Mouse (Mus musculus) kidney, embryonic 16.5 days (tissue): ENCODE results near the gene Speg. TPM values are rescaled to one million over a fixed set of nuclear protein-coding genes. Genes with fewer than 3 reads are reported as not detected.
A peak's percentile ranks its signal among the peaks of the same experiment; 100 is the strongest.

Source experiments
- ATAC-seq: fragments of 200-750 bp; cut with Nextera tagmentation; 2 replicates; pipeline ENCODE4 v1.8.0; 2017; ENCODE audit warnings: moderate TSS enrichment; ENCODE audit not compliant: low FRiP score, low TSS enrichment
- H3K27ac ChIP-seq: fragments of 300-500 bp; sonication (generic); 2 replicates; pipeline ENCODE4 v1.5.1; 2014; ENCODE audit warnings: low read length
- H3K27me3 ChIP-seq: fragments of 300-500 bp; sonication (generic); 2 replicates; pipeline ENCODE4 v1.6.1; 2014; ENCODE audit warnings: low read length, control low read depth, mixed read lengths; ENCODE audit not compliant: insufficient read depth
- H3K36me3 ChIP-seq: fragments of 300-500 bp; sonication (generic); 2 replicates; pipeline ENCODE4 v1.6.1; 2014; ENCODE audit warnings: low read length, control low read depth, mixed read lengths; ENCODE audit not compliant: insufficient read depth
- H3K4me1 ChIP-seq: fragments of 300-500 bp; sonication (generic); 2 replicates; pipeline ENCODE4 v1.6.1; 2014; ENCODE audit warnings: low read length, control low read depth, mixed read lengths; ENCODE audit not compliant: insufficient read depth
- H3K4me2 ChIP-seq: fragments of 300-500 bp; sonication (generic); replicated peaks from 2 replicates; pipeline ENCODE4 v1.6.1; 2014; ENCODE audit warnings: low read depth, low read length
- H3K4me3 ChIP-seq: fragments of 300-500 bp; sonication (generic); 2 replicates; pipeline ENCODE4 v1.5.1; 2014; ENCODE audit warnings: mild to moderate bottlenecking, low read length
- H3K9ac ChIP-seq: fragments of 300-500 bp; sonication (generic); replicated peaks from 2 replicates; pipeline ENCODE4 v1.6.1; 2014; ENCODE audit warnings: low read length
- H3K9me3 ChIP-seq: fragments of 300-500 bp; sonication (generic); 2 replicates; pipeline ENCODE4 v1.6.1; 2016; ENCODE audit warnings: low read length, control low read depth
- WGBS: fragments of 180-500 bp; shearing (Covaris S2); extraction: QIAGEN DNeasy Blood & Tissue Kit; methylation state at CpG from one replicate; pipeline ENCODE4 v1.1.7; 2014; 5-methylcytosine and 5-hydroxymethylcytosine counted together
- polyA plus RNA-seq: library from polyadenylated mRNA; unstranded; fragments of >200 nt; fragmentation: Nextera tagmentation; extraction: Ambion mirVana; gene quantifications from 2 replicates; pipeline ENCODE4 v1.2.1, GENCODE M21; 2015

Speg gene
- 61.4 and 61.5 TPM in 2 replicates for polyA plus RNA-seq

- Histone ChIP-seq H3K27me3 (peaks cover 27% of the 10 kb centered on the region), H3K9me3 (no peaks in the 10 kb centered on the region), H3K36me3 (no peaks in the 10 kb centered on the region), H3K4me2 (peak within 1 kb of the TSS; percentile 66), H3K27ac (no peak within 1 kb of the TSS), H3K9ac (peak within 1 kb of the TSS; percentile 70), H3K4me1 (peaks cover 18% of the 10 kb centered on the region), H3K4me3 (peak within 1 kb of the TSS; percentile 34)
- 5% methylated on average over 57 of the region's 57 CpGs for WGBS
- ATAC-seq, result peak; percentile 59
Measured at GRCm38 (mm10) chr1:75374950-75375936, at the start of gene Speg. Gene Speg, plus strand, starts transcription at chr1:75375297.

DNA sequence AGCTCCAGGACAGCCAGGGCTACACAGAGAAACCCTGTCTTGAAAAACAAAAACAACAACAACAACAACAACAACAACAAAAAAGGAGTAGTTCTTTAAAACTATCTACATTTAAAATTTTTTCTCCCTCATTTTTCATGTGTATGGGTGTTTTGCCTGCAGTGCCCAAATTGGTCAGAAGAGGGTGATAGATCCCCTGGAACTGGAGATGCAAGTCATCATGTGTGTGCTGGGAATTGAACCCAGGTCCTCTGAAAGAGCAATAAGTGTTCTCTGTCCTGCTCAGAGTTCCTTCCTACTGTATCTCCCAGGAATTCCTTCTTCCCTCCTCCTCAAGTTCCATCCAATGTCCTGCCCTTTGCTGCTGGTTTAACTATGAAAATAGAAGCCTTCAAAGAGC lies 47.6 kb upstream of the Speg start:
- ATAC-seq, result no peak
- H3K4me2 ChIP-seq, result no peak overlapping the region
- H3K9ac ChIP-seq, result no peak overlapping the region
- H3K27ac ChIP-seq, result no peak overlapping the region
- no peak overlapping the region for H3K4me3 ChIP-seq
- H3K27me3 ChIP-seq, result no peaks in the 10 kb centered on the region
- H3K36me3 ChIP-seq, result no peaks in the 10 kb centered on the region
- no peaks in the 10 kb centered on the region for H3K9me3 ChIP-seq
- H3K4me1 ChIP-seq, result no peaks in the 10 kb centered on the region

GRCm38 (mm10) chr1:75331271-75331670 lies 43.8 kb upstream of the Speg start:
- no peak overlapping the region for H3K9ac ChIP-seq
- no peaks in the 10 kb centered on the region for H3K27me3 ChIP-seq
- H3K4me2 ChIP-seq, result no peak overlapping the region
- no peak overlapping the region for H3K27ac ChIP-seq
- H3K9me3 ChIP-seq, result no peaks in the 10 kb centered on the region
- no peak for ATAC-seq
- WGBS, result 84% methylated on average over 1 of the region's 1 CpGs
- peaks cover 2% of the 10 kb centered on the region; the same call in 1 of the 2 replicates for H3K4me1 ChIP-seq
- no peaks in the 10 kb centered on the region for H3K36me3 ChIP-seq
- no peak overlapping the region for H3K4me3 ChIP-seq

DNA sequence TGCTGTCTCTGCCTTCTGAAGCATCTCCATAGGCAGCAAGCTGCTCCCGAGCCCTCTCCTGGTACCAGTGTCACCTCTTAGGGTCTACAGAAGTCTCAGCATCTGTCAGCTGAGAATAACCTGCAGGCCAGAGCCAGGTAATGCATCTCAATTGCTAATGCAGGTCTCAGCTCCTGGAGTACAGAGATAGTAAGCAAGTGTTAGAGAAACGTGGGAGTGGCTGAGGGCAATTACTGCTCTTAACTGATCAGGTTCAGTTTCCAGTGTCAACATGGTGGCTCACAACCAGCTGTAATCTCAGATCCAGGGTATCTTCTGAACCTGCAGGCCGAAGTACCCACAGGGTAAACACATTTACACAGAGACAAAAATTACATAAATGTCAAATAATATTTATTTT lies 38.6 kb upstream of the Speg start:
- Histone ChIP-seq H3K4me3 (no peak overlapping the region), H3K4me2 (no peak overlapping the region), H3K4me1 (peaks cover 30% of the 10 kb centered on the region), H3K9ac (no peak overlapping the region), H3K27ac (no peak overlapping the region), H3K27me3 (no peaks in the 10 kb centered on the region), H3K9me3 (no peaks in the 10 kb centered on the region), H3K36me3 (no peaks in the 10 kb centered on the region)
- 31% methylated on average over 3 of the region's 3 CpGs for WGBS
- ATAC-seq, result no peak

GRCm38 (mm10) chr1:75337097-75337496 lies 38.0 kb upstream of the Speg start:
- peaks cover 30% of the 10 kb centered on the region for H3K4me1 ChIP-seq
- H3K27ac ChIP-seq, result no peak overlapping the region
- H3K9ac ChIP-seq, result no peak overlapping the region
- H3K9me3 ChIP-seq, result no peaks in the 10 kb centered on the region
- no peaks in the 10 kb centered on the region for H3K36me3 ChIP-seq
- H3K27me3 ChIP-seq, result no peaks in the 10 kb centered on the region
- no peak for ATAC-seq
- no peak overlapping the region for H3K4me3 ChIP-seq
- no peak overlapping the region for H3K4me2 ChIP-seq
- WGBS, result 63% methylated on average over 9 of the region's 9 CpGs

GRCm38 (mm10) chr1:75338091-75338694 lies 36.9 kb upstream of the Speg start:
- no peaks in the 10 kb centered on the region for H3K27me3 ChIP-seq
- H3K27ac ChIP-seq, result peak overlapping the region; percentile 77; the same call in 1 of the 2 replicates
- peak; percentile 59 for ATAC-seq
- H3K9ac ChIP-seq, result peak overlapping the region; percentile 50
- no peaks in the 10 kb centered on the region for H3K36me3 ChIP-seq
- peak overlapping the region; percentile 43 for H3K4me2 ChIP-seq
- no peaks in the 10 kb centered on the region for H3K9me3 ChIP-seq
- H3K4me3 ChIP-seq, result no peak overlapping the region
- 6% methylated on average over 11 of the region's 11 CpGs for WGBS
- peaks cover 30% of the 10 kb centered on the region for H3K4me1 ChIP-seq

GRCm38 (mm10) chr1:75339337-75339736 lies 35.8 kb upstream of the Speg start:
- H3K27me3 ChIP-seq, result no peaks in the 10 kb centered on the region
- H3K36me3 ChIP-seq, result no peaks in the 10 kb centered on the region
- peak overlapping the region; percentile 9; the same call in 1 of the 2 replicates for H3K9ac ChIP-seq
- H3K4me3 ChIP-seq, result no peak overlapping the region
- no peak overlapping the region for H3K4me2 ChIP-seq
- ATAC-seq, result no peak
- 17% methylated on average over 9 of the region's 9 CpGs for WGBS
- peaks cover 41% of the 10 kb centered on the region for H3K4me1 ChIP-seq
- no peak overlapping the region for H3K27ac ChIP-seq
- no peaks in the 10 kb centered on the region for H3K9me3 ChIP-seq

DNA sequence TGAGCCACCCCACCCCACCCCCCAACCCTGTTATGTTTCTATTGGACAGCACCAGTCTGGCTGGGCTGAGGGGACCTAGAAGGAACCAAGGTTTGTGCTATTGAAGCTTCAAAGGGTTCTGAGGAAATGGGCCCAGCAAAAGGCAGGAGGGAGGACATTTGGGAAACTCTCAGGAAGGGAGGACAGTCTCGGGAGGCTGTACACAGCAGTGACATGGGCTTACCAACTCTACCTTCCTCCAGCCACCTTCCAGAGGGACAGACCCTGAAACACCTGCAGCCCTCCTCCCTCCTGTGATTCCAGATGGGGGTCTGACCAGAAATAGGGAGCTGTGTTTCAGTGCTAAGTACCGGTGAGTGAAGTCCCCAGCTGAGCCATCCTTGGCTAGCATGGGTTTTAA lies 34.6 kb upstream of the Speg start:
- no peak for ATAC-seq
- H3K36me3 ChIP-seq, result no peaks in the 10 kb centered on the region
- H3K9ac ChIP-seq, result no peak overlapping the region
- H3K27me3 ChIP-seq, result no peaks in the 10 kb centered on the region
- H3K4me1 ChIP-seq, result peaks cover 53% of the 10 kb centered on the region
- WGBS, result 84% methylated on average over 2 of the region's 2 CpGs
- no peaks in the 10 kb centered on the region for H3K9me3 ChIP-seq
- H3K27ac ChIP-seq, result no peak overlapping the region
- H3K4me2 ChIP-seq, result no peak overlapping the region
- H3K4me3 ChIP-seq, result no peak overlapping the region

GRCm38 (mm10) chr1:75342874-75343416 lies 32.2 kb upstream of the Speg start:
- H3K27ac ChIP-seq, result no peak overlapping the region
- under 1% methylated on average over 8 of the region's 8 CpGs for WGBS
- H3K4me3 ChIP-seq, result no peak overlapping the region
- H3K36me3 ChIP-seq, result no peaks in the 10 kb centered on the region
- peaks cover 46% of the 10 kb centered on the region for H3K4me1 ChIP-seq
- H3K9me3 ChIP-seq, result no peaks in the 10 kb centered on the region
- H3K4me2 ChIP-seq, result no peak overlapping the region
- no peak for ATAC-seq
- H3K27me3 ChIP-seq, result no peaks in the 10 kb centered on the region
- H3K9ac ChIP-seq, result no peak overlapping the region
